Mouse (Mus musculus) urinary bladder, postnatal 10 days (tissue): Measurements from ENCODE around the gene Wwtr1.

Experiments used
- DNase-seq: peaks from one replicate; pipeline ENCODE4 v3.0.0; 2022; ENCODE audit warnings: low spot score

Gene Wwtr1

DNA sequence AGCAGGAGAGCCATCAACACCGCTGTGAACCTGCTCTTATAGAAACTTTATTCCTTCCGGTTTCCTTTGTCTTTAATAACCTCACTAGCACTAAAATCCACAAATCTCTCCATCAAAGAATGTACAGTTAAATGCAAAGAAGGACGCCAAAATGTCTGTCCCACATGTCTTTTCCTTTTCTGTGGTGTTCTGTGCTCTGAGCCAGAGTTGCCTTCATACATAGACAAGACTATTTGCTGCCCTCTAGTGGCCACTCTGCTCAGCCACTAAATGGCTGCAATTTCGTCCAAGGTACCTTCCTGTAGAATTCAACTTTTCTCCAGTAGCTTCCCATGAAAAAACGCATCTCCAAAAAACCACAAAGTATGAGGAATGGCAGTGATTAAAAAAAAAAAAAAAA, 127.3 kb downstream of the Wwtr1 start:
- DNase-seq, result no peak

DNA sequence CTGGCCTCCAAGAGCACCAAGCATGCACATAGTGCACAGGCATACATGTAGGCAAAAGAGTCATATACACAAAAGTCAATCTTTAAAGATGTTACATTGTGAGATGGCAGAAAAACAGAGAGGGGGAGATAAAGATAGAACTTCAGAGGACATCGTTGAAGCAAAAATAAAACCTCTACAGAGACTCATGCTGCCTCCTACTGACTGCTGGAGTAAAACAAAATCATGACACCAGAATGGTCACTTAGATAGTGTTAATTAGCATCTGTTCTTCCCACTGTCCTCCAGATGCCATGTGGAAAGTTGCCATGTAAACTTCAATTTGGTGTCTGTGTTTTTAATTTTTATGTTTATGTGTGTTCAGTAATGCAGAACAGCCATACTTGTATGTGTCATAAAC, 127.8 kb downstream of the Wwtr1 start:
- no peak for DNase-seq

DNA sequence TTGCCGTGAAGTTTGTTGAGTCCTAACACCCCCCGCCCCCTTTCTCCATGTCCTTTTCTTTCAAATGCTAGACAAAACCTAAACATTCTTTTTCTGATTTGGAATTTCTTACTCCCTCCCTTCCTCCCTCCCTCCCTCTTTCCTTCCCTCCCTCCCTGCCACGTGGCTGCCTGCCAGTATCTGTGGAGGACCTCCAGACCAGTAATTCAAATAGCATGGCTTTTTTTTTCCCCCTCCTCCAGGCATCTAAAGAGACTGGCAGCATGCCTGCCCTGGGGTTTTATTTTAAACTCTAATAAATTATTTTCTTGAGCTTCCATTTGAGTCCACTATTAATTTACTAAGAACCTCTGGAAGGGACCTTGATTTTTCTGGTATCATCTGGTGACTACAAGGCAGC, 130.0 kb downstream of the Wwtr1 start:
- DNase-seq, result no peak

DNA sequence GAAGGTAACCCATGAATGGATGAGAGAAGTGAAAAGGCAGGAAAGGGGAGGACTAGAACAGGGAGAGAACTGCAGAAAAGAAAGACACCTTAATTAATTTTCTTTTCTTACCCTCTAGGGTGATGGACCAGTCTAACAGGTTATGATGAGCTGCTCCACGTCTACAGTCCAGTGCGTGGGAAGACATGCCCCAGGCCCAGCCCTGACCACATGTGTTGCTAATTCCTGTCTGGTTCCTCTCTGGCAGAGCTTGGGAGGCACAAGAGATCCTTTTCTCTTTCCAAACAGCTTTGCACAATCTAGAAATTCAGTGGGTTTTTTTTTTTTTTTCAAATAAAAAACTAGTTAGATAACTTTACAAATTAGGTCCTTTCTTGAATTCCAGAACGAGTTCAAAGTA, 134.8 kb downstream of the Wwtr1 start:
- DNase-seq, result no peak

DNA sequence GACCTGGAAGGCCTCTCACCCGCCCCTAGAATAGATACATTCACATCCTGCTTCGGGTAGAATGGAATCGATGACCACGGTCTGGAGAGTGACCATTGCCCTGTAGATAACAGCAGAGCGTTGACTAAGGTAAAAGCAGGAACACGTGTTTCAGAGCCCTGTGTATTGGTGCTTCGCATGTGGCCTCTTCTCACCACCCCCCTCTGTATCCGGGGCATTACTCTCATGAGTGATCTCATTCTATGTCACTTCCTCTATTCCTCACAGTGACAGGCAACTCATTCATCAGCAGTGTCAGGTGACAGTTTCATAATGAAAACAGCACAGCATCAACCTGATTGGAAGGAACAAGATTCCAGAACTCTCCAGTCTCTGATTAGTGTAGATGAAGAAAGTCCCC, 140.3 kb downstream of the Wwtr1 start:
- no peak for DNase-seq

DNA sequence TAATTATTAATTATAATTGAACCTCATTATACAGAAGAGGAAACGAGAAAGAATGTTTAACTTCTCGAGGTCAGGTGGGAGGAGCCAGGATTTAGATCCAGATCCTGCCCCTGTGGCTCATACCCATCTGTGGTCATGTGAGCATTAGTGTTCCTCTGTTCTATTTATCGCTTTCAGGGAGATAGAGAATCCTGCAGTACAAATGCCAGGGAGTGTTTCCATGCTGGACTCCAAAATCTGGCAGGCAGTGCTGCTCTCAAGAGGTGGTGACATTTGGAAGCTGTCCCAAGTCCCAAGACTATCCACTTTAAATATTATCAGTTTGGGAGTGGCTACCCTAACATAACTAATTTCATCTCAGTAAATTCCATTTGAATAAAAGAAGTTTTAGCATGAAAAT, 144.0 kb downstream of the Wwtr1 start:
- no peak for DNase-seq

DNA sequence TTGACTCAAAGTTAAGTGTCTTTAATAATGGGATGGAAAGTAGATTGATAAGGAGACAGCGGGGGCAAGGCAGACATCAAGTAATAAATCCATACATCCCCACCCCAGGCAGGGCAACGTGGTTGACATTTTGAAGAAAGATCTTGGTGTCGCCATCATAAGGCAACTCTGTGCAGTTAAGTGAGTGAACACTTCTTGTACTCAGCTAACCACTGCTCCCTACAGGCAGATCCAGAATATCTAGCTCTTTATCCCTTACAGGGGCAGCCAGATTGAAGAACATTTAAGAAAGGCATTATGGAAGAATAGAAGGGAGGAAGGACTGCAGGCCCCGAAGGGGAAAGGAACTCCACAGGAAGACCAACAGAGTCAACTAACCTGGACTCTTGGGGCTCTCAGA, 146.2 kb downstream of the Wwtr1 start:
- no peak for DNase-seq

DNA sequence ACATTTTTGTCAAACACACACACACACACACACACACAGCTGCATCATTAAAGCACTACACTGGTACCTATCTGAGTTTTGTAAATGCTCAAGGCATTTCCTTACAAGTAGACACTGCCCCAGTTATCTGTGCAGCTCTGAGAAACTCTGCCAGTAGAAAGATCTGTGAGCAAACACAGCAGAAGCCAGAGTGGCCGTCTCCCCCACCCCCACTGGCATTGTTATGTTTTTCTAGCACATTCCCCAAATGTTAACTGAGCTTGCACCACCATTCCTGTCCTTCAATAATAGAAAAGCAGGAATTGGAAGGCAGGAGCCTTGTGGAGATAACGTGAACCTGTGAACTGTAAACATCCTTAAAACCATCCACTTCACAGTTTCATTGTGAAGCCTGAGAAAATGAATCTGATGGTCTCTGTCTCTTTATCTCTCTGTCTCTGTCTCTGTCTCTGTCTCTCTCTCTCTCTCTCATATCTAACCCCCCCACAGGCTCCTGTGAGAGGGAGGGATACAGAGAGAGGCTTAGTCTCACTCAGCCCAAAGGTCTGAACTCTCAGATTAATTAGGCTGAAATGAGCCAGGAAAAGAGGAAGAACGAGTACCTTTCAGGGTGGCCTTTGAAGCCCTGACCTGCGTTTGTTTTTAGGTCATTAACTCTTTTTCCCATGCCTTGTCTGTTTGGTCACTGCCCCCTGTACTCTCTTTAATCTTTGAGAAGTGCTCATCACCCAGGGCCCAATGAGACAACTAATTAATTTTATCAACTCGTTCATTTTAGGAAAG, 146.8 kb downstream of the Wwtr1 start:
- no peak for DNase-seq

DNA sequence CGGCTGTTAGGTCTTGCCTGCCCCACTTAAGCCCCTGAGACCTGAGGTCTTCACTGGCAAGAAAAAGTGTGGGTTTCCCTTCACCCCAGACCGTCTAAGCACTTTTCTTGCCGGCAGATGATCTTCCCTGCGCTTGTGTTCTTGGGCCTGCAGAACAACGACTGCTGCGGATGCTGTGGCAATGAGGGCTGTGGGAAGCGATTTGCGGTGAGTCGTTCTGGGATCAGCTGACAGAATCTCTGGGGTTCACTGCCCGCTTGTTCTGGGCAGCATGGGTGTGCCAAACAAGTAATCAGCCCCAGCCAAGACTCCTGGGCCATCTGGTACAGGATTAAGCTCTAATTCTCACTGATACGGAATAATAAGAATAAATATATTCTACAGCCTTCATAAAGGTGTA, 149.4 kb downstream of the Wwtr1 start:
- no peak for DNase-seq

DNA sequence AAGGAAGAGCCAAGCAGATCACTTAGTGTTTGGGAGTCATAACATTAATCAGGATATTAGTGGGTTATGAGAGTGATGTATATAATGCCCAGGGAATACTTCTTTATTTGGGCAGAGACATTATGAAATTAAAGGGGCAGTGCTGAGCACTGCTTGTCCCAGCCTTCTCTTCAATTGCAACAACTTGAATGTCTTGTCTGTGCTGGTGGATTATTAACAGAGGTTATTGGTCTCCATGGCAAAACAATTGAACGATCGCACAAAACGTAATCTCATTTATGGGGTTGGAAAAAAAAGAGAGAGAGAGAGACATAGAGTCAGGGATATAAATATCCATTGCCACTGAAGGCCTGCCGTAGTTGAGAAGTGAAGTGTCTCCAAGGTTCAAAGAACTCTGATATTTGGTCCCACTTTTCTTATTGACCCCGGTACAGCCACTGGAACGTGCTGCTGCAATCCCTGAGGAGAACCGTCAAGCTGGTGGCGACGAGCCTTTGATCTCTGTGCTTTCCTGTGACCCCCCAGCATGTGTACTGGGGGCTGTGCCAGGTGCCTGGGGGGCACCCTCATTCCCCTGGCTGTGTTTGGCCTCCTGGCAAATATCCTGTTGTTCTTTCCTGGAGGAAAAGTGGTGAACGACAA, 150.5 kb downstream of the Wwtr1 start, which contains the start of gene Tm4sf4:
Gene Tm4sf4 (plus strand): TSS at position 226 of the 642 bp plus-strand sequence.
- no peak for DNase-seq

DNA sequence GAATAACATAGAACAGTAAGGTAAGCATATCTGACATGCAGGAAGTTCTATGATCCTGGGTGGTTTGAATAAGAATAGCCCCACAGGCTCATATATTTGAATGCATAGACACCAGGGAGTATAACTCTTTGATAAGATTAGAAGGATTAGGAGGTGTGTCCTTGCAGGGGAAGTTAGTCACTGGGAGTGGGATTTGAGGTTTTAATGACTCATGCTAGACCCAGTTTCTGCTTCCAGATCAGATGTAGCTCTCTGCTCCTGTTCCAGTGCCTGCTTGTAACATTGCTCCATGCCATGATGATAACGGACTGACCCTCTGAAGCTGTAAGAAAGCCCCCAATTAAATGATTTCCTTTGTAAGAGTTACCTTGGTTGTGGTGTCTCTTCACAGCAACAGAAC, 155.1 kb downstream of the Wwtr1 start:
- DNase-seq, result no peak

DNA sequence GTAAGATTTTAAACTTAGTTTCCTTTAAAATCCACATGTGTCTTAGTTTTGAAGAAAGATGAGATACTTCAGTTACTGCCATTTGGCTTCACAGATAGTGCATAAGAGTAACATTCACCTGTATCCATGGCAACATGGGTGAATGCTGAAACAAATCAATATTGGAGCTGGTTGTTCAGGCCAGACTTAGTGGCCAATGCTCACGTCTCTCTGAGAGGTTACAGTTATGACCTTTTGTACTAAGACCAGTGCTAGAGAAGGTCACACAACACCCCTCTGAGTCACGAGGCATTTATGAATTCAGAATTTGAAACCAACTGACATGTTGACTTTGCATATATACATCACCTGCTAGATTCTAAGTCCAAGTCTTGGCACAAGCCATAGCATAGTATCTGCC, 155.5 kb downstream of the Wwtr1 start:
- DNase-seq, result no peak

DNA sequence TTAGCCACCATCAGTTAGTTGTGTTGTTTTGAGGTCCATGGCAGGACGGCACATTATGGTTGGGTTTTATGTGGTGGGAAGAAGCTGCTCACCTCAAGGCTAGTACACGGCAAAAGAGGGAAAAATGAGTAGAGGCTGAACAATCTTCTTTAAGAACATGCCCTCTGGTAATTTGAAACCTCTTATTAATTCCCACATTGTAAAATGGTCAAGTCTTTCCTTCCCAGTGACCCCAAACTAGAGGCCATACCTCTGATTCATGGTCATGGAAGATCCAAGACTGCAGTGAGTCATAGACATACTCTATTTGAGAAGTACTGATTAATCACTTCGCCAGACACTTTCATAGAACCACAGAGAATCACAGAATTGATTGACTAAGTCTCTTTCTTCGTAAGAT, 164.2 kb downstream of the Wwtr1 start:
- DNase-seq, result no peak
